ENCODE assay signal across 8 mouse cellular contexts in genomic region chr3:95929581-95930470, GRCm38 (mm10). TPM values are rescaled to one million over a fixed set of nuclear protein-coding genes. Genes with fewer than 3 reads are reported as not detected.
A peak's percentile ranks its signal among the peaks of the same experiment; 100 is the strongest.
DNase-seq lines count a peak whose midpoint lies in the region; ATAC-seq and TF ChIP-seq lines count a peak whose summit lies in the region.

No protein-coding gene starts in this region.

- no peaks in the 10 kb centered on the region for H3K9me3 ChIP-seq in forebrain, postnatal 0 days (ENCODE audit: low read length)
- no peaks in the 10 kb centered on the region for H3K9me3 ChIP-seq in hindbrain, embryonic 16.5 days (ENCODE audit: control insufficient read depth, low read length)
- no peaks in the 10 kb centered on the region for H3K9me3 ChIP-seq in liver, embryonic 15.5 days (replicated peaks)
- H3K9me3 ChIP-seq in stomach, postnatal 0 days (ENCODE audit: control insufficient read depth, low read length) = no peaks in the 10 kb centered on the region

- under 1% methylated on average over 105 of the region's 105 CpGs for WGBS in kidney, adult 2 months
- WGBS in cerebellum, adult 2 months = under 1% methylated on average over 105 of the region's 105 CpGs
- 1% methylated on average over 92 of the region's 105 CpGs for WGBS in forebrain, postnatal 0 days
- WGBS in hindbrain, embryonic 16.5 days = under 1% methylated on average over 84 of the region's 105 CpGs
- WGBS in liver, embryonic 15.5 days (ENCODE audit: insufficient replicate concordance) = under 1% methylated on average over 105 of the region's 105 CpGs
- WGBS in stomach, postnatal 0 days = under 1% methylated on average over 88 of the region's 105 CpGs

- H3K27me3 ChIP-seq in kidney, adult 2 months (replicated peaks; ENCODE audit: control insufficient read depth, insufficient read depth, low read length) = no peaks in the 10 kb centered on the region
- H3K27me3 ChIP-seq in cerebellum, adult 2 months (ENCODE audit: control insufficient read depth, insufficient read depth, low read length) = no peaks in the 10 kb centered on the region
- H3K27me3 ChIP-seq in forebrain, postnatal 0 days (ENCODE audit: insufficient read depth, low read length) = no peaks in the 10 kb centered on the region
- H3K27me3 ChIP-seq in hindbrain, embryonic 16.5 days (replicated peaks; ENCODE audit: control insufficient read depth, insufficient read depth, low read length) = no peaks in the 10 kb centered on the region
- H3K27me3 ChIP-seq in liver, embryonic 15.5 days = no peaks in the 10 kb centered on the region
- H3K27me3 ChIP-seq in stomach, postnatal 0 days (ENCODE audit: control insufficient read depth, insufficient read depth, low read length) = no peaks in the 10 kb centered on the region

- H3K4me2 ChIP-seq in forebrain, postnatal 0 days (ENCODE audit: low read depth) = peak overlapping the region; percentile 76
- peak overlapping the region; percentile 82 for H3K4me2 ChIP-seq in hindbrain, embryonic 16.5 days (ENCODE audit: low read length)
- H3K4me2 ChIP-seq in liver, embryonic 15.5 days = peak overlapping the region; percentile 83
- H3K4me2 ChIP-seq in stomach, postnatal 0 days (replicated peaks; ENCODE audit: low read depth) = peak overlapping the region; percentile 68

- TF ChIP-seq CTCF in kidney, adult 2 months (conservative IDR thresholded peaks at IDR 0.05; ENCODE audit: insufficient read depth, insufficient read length, low read depth, low read length) = no peak
- TF ChIP-seq CTCF in cerebellum, adult 2 months (IDR thresholded peaks at IDR 0.05; ENCODE audit: borderline replicate concordance, insufficient read depth, low read depth, low read length) = no peak
- TF ChIP-seq CTCF in forebrain, postnatal 0 days (IDR thresholded peaks at IDR 0.05; ENCODE audit: low read depth) = no peak
- TF ChIP-seq CTCF in stomach, postnatal 0 days (IDR thresholded peaks at IDR 0.05; ENCODE audit: low read depth) = peak; percentile 22; the same call in 1 of the 2 replicates

- ATAC-seq in forebrain, postnatal 0 days = peak; percentile 28
- no peak; the same call in 1 of the 2 replicates for ATAC-seq in hindbrain, embryonic 16.5 days
- ATAC-seq in liver, embryonic 15.5 days (ENCODE audit: insufficient read depth) = peak; percentile 5; the same call in 1 of the 2 replicates
- peak; percentile 25 for ATAC-seq in stomach, postnatal 0 days (ENCODE audit: low FRiP score, low TSS enrichment)

- H3K4me1 ChIP-seq in kidney, adult 2 months (ENCODE audit: control insufficient read depth, insufficient read depth, low read length) = peaks cover 10% of the 10 kb centered on the region
- no peaks in the 10 kb centered on the region for H3K4me1 ChIP-seq in cerebellum, adult 2 months (ENCODE audit: control insufficient read depth, insufficient read depth, low read length)
- H3K4me1 ChIP-seq in forebrain, postnatal 0 days (ENCODE audit: insufficient read depth) = no peaks in the 10 kb centered on the region
- H3K4me1 ChIP-seq in hindbrain, embryonic 16.5 days (ENCODE audit: control insufficient read depth, insufficient read depth, low read depth, low read length) = peaks cover 5% of the 10 kb centered on the region
- peaks cover 35% of the 10 kb centered on the region for H3K4me1 ChIP-seq in liver, embryonic 15.5 days (replicated peaks)
- H3K4me1 ChIP-seq in stomach, postnatal 0 days (replicated peaks; ENCODE audit: control insufficient read depth, insufficient read depth) = no peaks in the 10 kb centered on the region

- TF ChIP-seq EP300 in stomach, postnatal 0 days (optimal IDR thresholded peaks at IDR 0.05) = no peak

- peak overlapping the region; percentile 66 for H3K27ac ChIP-seq in kidney, adult 2 months (ENCODE audit: insufficient read depth, low read depth, low read length)
- peak overlapping the region; percentile 38; the same call in 1 of the 2 replicates for H3K27ac ChIP-seq in cerebellum, adult 2 months (ENCODE audit: insufficient read depth, low read length)
- H3K27ac ChIP-seq in forebrain, postnatal 0 days (ENCODE audit: low read depth, low read length) = peak overlapping the region; percentile 86
- peak overlapping the region; percentile 86 for H3K27ac ChIP-seq in hindbrain, embryonic 16.5 days (ENCODE audit: low read depth, low read length)
- H3K27ac ChIP-seq in liver, embryonic 15.5 days (replicated peaks) = peak overlapping the region; percentile 91
- peak overlapping the region; percentile 90 for H3K27ac ChIP-seq in stomach, postnatal 0 days (replicated peaks)

- 0 out of 2 replicates have a peak, but pooled peaks cover under 1% of the 10 kb centered on the region for H3K36me3 ChIP-seq in kidney, adult 2 months (ENCODE audit: control insufficient read depth, insufficient read depth, low read length)
- H3K36me3 ChIP-seq in forebrain, postnatal 0 days (ENCODE audit: insufficient read depth) = peaks cover 12% of the 10 kb centered on the region
- peaks cover 5% of the 10 kb centered on the region; the same call in 1 of the 2 replicates for H3K36me3 ChIP-seq in hindbrain, embryonic 16.5 days (ENCODE audit: control insufficient read depth, insufficient read depth, low read length)
- peaks cover 18% of the 10 kb centered on the region for H3K36me3 ChIP-seq in liver, embryonic 15.5 days (replicated peaks)
- no peaks in the 10 kb centered on the region for H3K36me3 ChIP-seq in stomach, postnatal 0 days (ENCODE audit: control insufficient read depth, insufficient read depth, low read length)

- peak overlapping the region; percentile 67 for H3K9ac ChIP-seq in forebrain, postnatal 0 days
- peak overlapping the region; percentile 85 for H3K9ac ChIP-seq in hindbrain, embryonic 16.5 days (ENCODE audit: low read depth, low read length)
- H3K9ac ChIP-seq in liver, embryonic 15.5 days = peak overlapping the region; percentile 98
- peak overlapping the region; percentile 94 for H3K9ac ChIP-seq in stomach, postnatal 0 days (ENCODE audit: low read length)

- peak overlapping the region; percentile 77 for H3K4me3 ChIP-seq in kidney, adult 2 months (ENCODE audit: insufficient read depth, low read depth, low read length)
- H3K4me3 ChIP-seq in cerebellum, adult 2 months (replicated peaks; ENCODE audit: insufficient read depth, low read depth, low read length) = peak overlapping the region; percentile 91
- peak overlapping the region; percentile 74 for H3K4me3 ChIP-seq in forebrain, postnatal 0 days (ENCODE audit: low read depth, low read length)
- H3K4me3 ChIP-seq in hindbrain, embryonic 16.5 days (ENCODE audit: low read length) = peak overlapping the region; percentile 86
- peak overlapping the region; percentile 90 for H3K4me3 ChIP-seq in liver, embryonic 15.5 days (replicated peaks)
- H3K4me3 ChIP-seq in stomach, postnatal 0 days (ENCODE audit: low read depth, low read length) = peak overlapping the region; percentile 89

- no peak for TF ChIP-seq POLR2A in kidney, adult 2 months (IDR thresholded peaks at IDR 0.05; ENCODE audit: low read depth, low read length)
- TF ChIP-seq POLR2A in cerebellum, adult 2 months (IDR thresholded peaks at IDR 0.05; ENCODE audit: borderline replicate concordance, insufficient read depth, low read length) = no peak

- DNase-seq in kidney, adult 2 months = peak; percentile 54
- DNase-seq in kidney, adult 11 months = no peak
- peak; percentile 44 to 61 for DNase-seq in cerebellum, adult 2 months
- DNase-seq in forebrain, postnatal 0 days = peak; percentile 47
- peak; percentile 73 for DNase-seq in neural tube, embryonic 10.5 days (ENCODE audit: extremely low spot score, low spot score)
- peak; percentile 70 for DNase-seq in stomach, postnatal 0 days (ENCODE audit: low spot score)

RNA-seq across cellular contexts. Expression of gene Anp32e, which starts 0.8 kb away (rescaled TPM):
- polyA plus RNA-seq in kidney, adult 2 months (2012; rRNA removed) = 13.0 and 18.5 TPM in 2 replicates
- polyA plus RNA-seq in cerebellum, adult 2 months (2012; rRNA removed) = 65.1 and 70.4 TPM in 2 replicates
- total RNA-seq in forebrain, postnatal 0 days (2014; rRNA removed) = 27.5 and 34.4 TPM in 2 replicates
- polyA plus RNA-seq in forebrain, postnatal 0 days (2015; fragmentation: Nextera tagmentation; extraction: Ambion mirVana) = 84.1 and 109 TPM in 2 replicates
- polyA plus RNA-seq in hindbrain, embryonic 16.5 days (2015; fragmentation: Nextera tagmentation; extraction: Ambion mirVana) = 110 and 118 TPM in 2 replicates
- polyA plus RNA-seq in liver, embryonic 15.5 days (2015; fragmentation: Nextera tagmentation; extraction: Ambion mirVana) = 117 and 129 TPM in 2 replicates
- polyA plus RNA-seq in stomach, postnatal 0 days (2015; fragmentation: Nextera tagmentation; extraction: Ambion mirVana) = 60.4 and 67.2 TPM in 2 replicates

RNA-seq across cellular contexts. Expression of gene Car14, which starts 25.3 kb away (rescaled TPM):
- polyA plus RNA-seq in kidney, adult 2 months (2012; rRNA removed) = 206 TPM in 2 replicates
- 49.8 and 63.2 TPM in 2 replicates for polyA plus RNA-seq in cerebellum, adult 2 months (2012; rRNA removed)
- 5.0 and 9.4 TPM in 2 replicates for total RNA-seq in forebrain, postnatal 0 days (2014; rRNA removed)
- 11.2 and 12.8 TPM in 2 replicates for polyA plus RNA-seq in forebrain, postnatal 0 days (2015; fragmentation: Nextera tagmentation; extraction: Ambion mirVana)
- polyA plus RNA-seq in hindbrain, embryonic 16.5 days (2015; fragmentation: Nextera tagmentation; extraction: Ambion mirVana) = 16.1 and 16.9 TPM in 2 replicates
- polyA plus RNA-seq in liver, embryonic 15.5 days (2015; fragmentation: Nextera tagmentation; extraction: Ambion mirVana) = 11.8 and 15.6 TPM in 2 replicates
- polyA plus RNA-seq in stomach, postnatal 0 days (2015; fragmentation: Nextera tagmentation; extraction: Ambion mirVana) = 0.68 and 1.1 TPM in 2 replicates

RNA-seq across cellular contexts. Expression of gene Aph1a, which starts 36.1 kb away (rescaled TPM):
- polyA plus RNA-seq in kidney, adult 2 months (2012; rRNA removed) = 177 and 182 TPM in 2 replicates
- polyA plus RNA-seq in cerebellum, adult 2 months (2012; rRNA removed) = 78.1 and 80.3 TPM in 2 replicates
- 59.3 and 77.2 TPM in 2 replicates for total RNA-seq in forebrain, postnatal 0 days (2014; rRNA removed)
- 44.3 and 46.0 TPM in 2 replicates for polyA plus RNA-seq in forebrain, postnatal 0 days (2015; fragmentation: Nextera tagmentation; extraction: Ambion mirVana)
- 30.1 and 31.8 TPM in 2 replicates for polyA plus RNA-seq in hindbrain, embryonic 16.5 days (2015; fragmentation: Nextera tagmentation; extraction: Ambion mirVana)
- polyA plus RNA-seq in liver, embryonic 15.5 days (2015; fragmentation: Nextera tagmentation; extraction: Ambion mirVana) = 11.8 and 13.3 TPM in 2 replicates
- polyA plus RNA-seq in stomach, postnatal 0 days (2015; fragmentation: Nextera tagmentation; extraction: Ambion mirVana) = 33.4 and 37.6 TPM in 2 replicates

RNA-seq across cellular contexts. Expression of gene BC028528, which starts 38.0 kb away (rescaled TPM):
- 5.7 and 8.1 TPM in 2 replicates for polyA plus RNA-seq in kidney, adult 2 months (2012; rRNA removed)
- 9.0 and 9.3 TPM in 2 replicates for polyA plus RNA-seq in cerebellum, adult 2 months (2012; rRNA removed)
- 5.7 and 9.9 TPM in 2 replicates for total RNA-seq in forebrain, postnatal 0 days (2014; rRNA removed)
- polyA plus RNA-seq in forebrain, postnatal 0 days (2015; fragmentation: Nextera tagmentation; extraction: Ambion mirVana) = 14.9 and 18.4 TPM in 2 replicates
- polyA plus RNA-seq in hindbrain, embryonic 16.5 days (2015; fragmentation: Nextera tagmentation; extraction: Ambion mirVana) = 17.2 and 21.4 TPM in 2 replicates
- polyA plus RNA-seq in liver, embryonic 15.5 days (2015; fragmentation: Nextera tagmentation; extraction: Ambion mirVana) = 6.6 and 7.0 TPM in 2 replicates
- polyA plus RNA-seq in stomach, postnatal 0 days (2015; fragmentation: Nextera tagmentation; extraction: Ambion mirVana) = 14.2 and 14.8 TPM in 2 replicates

RNA-seq across cellular contexts. Expression of gene Ciart, which starts 47.8 kb away (rescaled TPM):
- 5.1 and 6.0 TPM in 2 replicates for polyA plus RNA-seq in kidney, adult 2 months (2012; rRNA removed)
- 48.4 and 48.7 TPM in 2 replicates for polyA plus RNA-seq in cerebellum, adult 2 months (2012; rRNA removed)
- 3.4 and 5.9 TPM in 2 replicates for total RNA-seq in forebrain, postnatal 0 days (2014; rRNA removed)
- polyA plus RNA-seq in forebrain, postnatal 0 days (2015; fragmentation: Nextera tagmentation; extraction: Ambion mirVana) = 8.2 and 11.2 TPM in 2 replicates
- polyA plus RNA-seq in hindbrain, embryonic 16.5 days (2015; fragmentation: Nextera tagmentation; extraction: Ambion mirVana) = 5.1 and 6.1 TPM in 2 replicates
- 1.2 and 1.4 TPM in 2 replicates for polyA plus RNA-seq in liver, embryonic 15.5 days (2015; fragmentation: Nextera tagmentation; extraction: Ambion mirVana)
- 2.3 and 3.2 TPM in 2 replicates for polyA plus RNA-seq in stomach, postnatal 0 days (2015; fragmentation: Nextera tagmentation; extraction: Ambion mirVana)

Comparison
In these comparisons a context has a peak if more than half of its experiments do, and no peak if none do; other contexts are left out.
1. H3K27ac ChIP-seq: peak in every context shown above with its lines; median percentile 91 in liver, embryonic 15.5 days; 90 in stomach, postnatal 0 days; 86 in forebrain, postnatal 0 days; 86 in hindbrain, embryonic 16.5 days; 66 in kidney, adult 2 months; 38 in cerebellum, adult 2 months.